ENCODE assay signal across 9 mouse cellular contexts in the genomic region with DNA sequence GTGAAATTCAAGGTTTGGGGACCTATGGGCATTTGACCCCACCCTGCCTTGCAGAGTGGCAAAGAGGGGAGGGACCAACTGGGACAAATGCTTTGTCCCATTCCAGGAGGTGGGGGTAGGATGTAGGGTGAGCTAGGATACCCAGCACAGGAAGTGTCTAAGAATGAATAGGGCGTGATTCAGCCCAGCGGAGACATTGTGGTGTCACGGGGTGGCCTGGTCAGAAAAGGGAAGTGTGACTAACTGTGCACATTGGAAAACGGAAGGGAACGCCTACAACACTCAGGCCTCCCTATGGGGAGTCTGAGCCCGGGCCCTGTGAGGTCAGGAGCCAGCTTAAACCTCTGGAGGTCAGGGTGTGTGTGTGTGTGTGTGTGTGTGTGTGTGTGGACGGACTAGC. TPM values are rescaled to one million over a fixed set of nuclear protein-coding genes. Genes with fewer than 3 reads are reported as not detected.
DNase-seq lines count a peak whose midpoint lies in the region; ATAC-seq lines count a peak whose summit lies in the region.
"Had no signal": no experiment of that assay in that cellular context is flagged by ENCODE, and none has a peak within 500 bp of the region (broad histone marks: within the 10 kb centered on the region; RNA-seq: fewer than 3 reads in every experiment).

No protein-coding gene starts in this region.

- peak; percentile 86 for ATAC-seq in granulocyte monocyte progenitor cell, adult 5-6 weeks (replicated peaks; ENCODE audit: poor library complexity, severe bottlenecking)
- 0 out of 2 replicates have a peak, but pooled peaks have one; percentile 14 for ATAC-seq in kidney, embryonic 16.5 days (ENCODE audit: low FRiP score, low TSS enrichment)
- peak; percentile 82 for ATAC-seq in neutrophil, adult 5-6 weeks (ENCODE audit: extremely low read depth, insufficient number of reproducible peaks, low FRiP score, poor library complexity, severe bottlenecking)
- no peak for ATAC-seq in forebrain, embryonic 13.5 days

- H3K4me1 ChIP-seq in kidney, embryonic 16.5 days (ENCODE audit: insufficient read depth, low read length): peaks cover 34% of the 10 kb centered on the region
- peaks cover 39% of the 10 kb centered on the region for H3K4me1 ChIP-seq in forebrain, embryonic 13.5 days

- WGBS in kidney, embryonic 16.5 days: 86% methylated on average over 7 of the region's 7 CpGs
- 84% methylated on average over 6 of the region's 7 CpGs for WGBS in forebrain, embryonic 13.5 days

- H3K4me2 ChIP-seq in kidney, embryonic 16.5 days (replicated peaks; ENCODE audit: low read depth, low read length): no peak overlapping the region
- no peak overlapping the region for H3K4me2 ChIP-seq in forebrain, embryonic 13.5 days

- H3K4me3 ChIP-seq in kidney, embryonic 16.5 days (ENCODE audit: low read length): no peak overlapping the region
- H3K4me3 ChIP-seq in forebrain, embryonic 13.5 days: no peak overlapping the region
- H3K4me3 ChIP-seq: liver, embryonic 13.5 days had no signal

- H3K36me3 ChIP-seq in kidney, embryonic 16.5 days (ENCODE audit: insufficient read depth, low read length): no peaks in the 10 kb centered on the region
- H3K36me3 ChIP-seq in forebrain, embryonic 13.5 days (ENCODE audit: poor library complexity, severe bottlenecking): no peaks in the 10 kb centered on the region

- H3K27ac ChIP-seq in kidney, embryonic 16.5 days (ENCODE audit: low read length): peak overlapping the region; percentile 34; the same call in 1 of the 2 replicates
- H3K27ac ChIP-seq in forebrain, embryonic 13.5 days: no peak overlapping the region

- H3K9me3 ChIP-seq in kidney, embryonic 16.5 days (ENCODE audit: low read length): 0 out of 2 replicates have a peak, but pooled peaks cover 3% of the 10 kb centered on the region
- H3K9me3 ChIP-seq in forebrain, embryonic 13.5 days (replicated peaks): no peaks in the 10 kb centered on the region
- H3K9me3 ChIP-seq: liver, embryonic 13.5 days had no signal

- H3K27me3 ChIP-seq in kidney, embryonic 16.5 days (ENCODE audit: insufficient read depth, low read length): 0 out of 2 replicates have a peak, but pooled peaks cover 3% of the 10 kb centered on the region
- peaks cover 28% of the 10 kb centered on the region for H3K27me3 ChIP-seq in forebrain, embryonic 13.5 days

- no peak overlapping the region for H3K9ac ChIP-seq in kidney, embryonic 16.5 days (replicated peaks; ENCODE audit: low read length)
- no peak overlapping the region for H3K9ac ChIP-seq in forebrain, embryonic 13.5 days
- H3K9ac ChIP-seq: liver, embryonic 13.5 days had no signal

- DNase-seq in layer of hippocampus, adult 9-11 months: peak; percentile 74
- DNase-seq in layer of hippocampus, postnatal 25 days (ENCODE audit: extremely low spot score in 1 of 2, low spot score in 1 of 2): no peak
- DNase-seq in c-Kit-positive CD71-positive TER-119-positive erythroid progenitor cells, embryonic 14.5 days (ENCODE audit: low spot score): no peak
- DNase-seq in ovary, postnatal 10 days (ENCODE audit: low spot score): no peak
- DNase-seq: liver, embryonic 13.5 days had no signal

RNA-seq across cellular contexts. Expression of gene Parvb, which starts 3.8 kb away (rescaled TPM):
- 10 to 100 TPM; 43.5 to 44.3 TPM for total RNA-seq in layer of hippocampus, postnatal 25 days (2021)
- 3.9 and 4.3 TPM in 2 replicates for total RNA-seq in granulocyte monocyte progenitor cell, adult 5-6 weeks (2014; fragmentation: Nextera tagmentation)
- total RNA-seq in granulocyte monocyte progenitor cell, adult 5-6 weeks (2017): 0.36 and 0.43 TPM in 2 replicates
- 3.1 and 3.5 TPM in 2 replicates for polyA plus RNA-seq in kidney, embryonic 16.5 days (2015; fragmentation: Nextera tagmentation; extraction: Ambion mirVana)
- 1.8 and 10.5 TPM in 2 replicates for total RNA-seq in neutrophil, adult 5-6 weeks (2017)
- 2.1 and 2.6 TPM in 2 replicates for polyA plus RNA-seq in forebrain, embryonic 13.5 days (2015; fragmentation: Nextera tagmentation; extraction: Ambion mirVana)

RNA-seq across cellular contexts. Expression of gene Samm50, which starts 43.6 kb away (rescaled TPM):
- total RNA-seq in layer of hippocampus, postnatal 25 days (2021): 10 to 100 TPM; 90.3 to 92.3 TPM
- total RNA-seq in granulocyte monocyte progenitor cell, adult 5-6 weeks (2014; fragmentation: Nextera tagmentation): 51.4 and 66.9 TPM in 2 replicates
- 41.9 and 47.7 TPM in 2 replicates for total RNA-seq in granulocyte monocyte progenitor cell, adult 5-6 weeks (2017)
- 136 and 143 TPM in 2 replicates for polyA plus RNA-seq in kidney, embryonic 16.5 days (2015; fragmentation: Nextera tagmentation; extraction: Ambion mirVana)
- total RNA-seq in neutrophil, adult 5-6 weeks (2017): 34.3 and 44.5 TPM in 2 replicates
- 84.4 and 91.5 TPM in 2 replicates for polyA plus RNA-seq in forebrain, embryonic 13.5 days (2015; fragmentation: Nextera tagmentation; extraction: Ambion mirVana)
